Mouse (Mus musculus) liver, embryonic 15.5 days (tissue): ENCODE data around the gene Gpr12. TPM values are rescaled to one million over a fixed set of nuclear protein-coding genes. Genes with fewer than 3 reads are reported as not detected.

Source experiments
- polyA plus RNA-seq: library from polyadenylated mRNA; unstranded; fragments of >200 nt; fragmentation: Nextera tagmentation; extraction: Ambion mirVana; gene quantifications from 2 replicates; pipeline ENCODE4 v1.2.1, GENCODE M21; 2015

Gpr12 gene
- polyA plus RNA-seq, 1 experiment from 2014 or later, result 0.09 TPM

Other genes starting within 250 kb of the Gpr12 start
- 0.05 TPM in 2 replicates for gene Wasf3, start 200.3 kb downstream of the Gpr12 start, polyA plus RNA-seq
- not detected in 2 replicates for gene Gm6408, start 103.3 kb downstream of the Gpr12 start, polyA plus RNA-seq
- not detected in 2 replicates for gene Gm6370, start 93.9 kb downstream of the Gpr12 start, polyA plus RNA-seq
- gene 4930449I24Rik, start 82.8 kb downstream of the Gpr12 start, polyA plus RNA-seq, result not detected in 2 replicates
- not detected in 2 replicates for gene Gm3402, start 71.1 kb downstream of the Gpr12 start, polyA plus RNA-seq
- not detected in 2 replicates for gene Gm3404, start 59.4 kb downstream of the Gpr12 start, polyA plus RNA-seq
- not detected in 2 replicates for gene Gm3409, start 47.6 kb downstream of the Gpr12 start, polyA plus RNA-seq
- gene Gm3415, start 29.1 kb downstream of the Gpr12 start, polyA plus RNA-seq, result not detected in 2 replicates
- gene Usp12, start 209.8 kb upstream of the Gpr12 start, polyA plus RNA-seq, result 7.5 and 7.6 TPM in 2 replicates
- 224 and 276 TPM in 2 replicates for gene Rpl21, start 247.7 kb upstream of the Gpr12 start, polyA plus RNA-seq